Mouse (Mus musculus): ENCODE data around the gene Ephx3. TPM values are rescaled to one million over a fixed set of nuclear protein-coding genes. Genes with fewer than 3 reads are reported as not detected.

Ephx3 gene
- polyA plus RNA-seq, 1 experiment = not detected

- no peak for TF ChIP-seq GATA1 (IDR thresholded peaks at IDR 0.05; ENCODE audit: low read length)
Measured at GRCm38 (mm10) chr17:32158841-32159240, 30.5 kb downstream of the Ephx3 start.

GRCm38 (mm10) chr17:32146718-32147117 is 42.6 kb downstream of the Ephx3 start:
- no peak for TF ChIP-seq GATA1 (IDR thresholded peaks at IDR 0.05; ENCODE audit: low read length)

- no peak for TF ChIP-seq GATA1 (IDR thresholded peaks at IDR 0.05; ENCODE audit: low read length)
Measured at GRCm38 (mm10) chr17:32142907-32143854, 46.2 kb downstream of the Ephx3 start.

GRCm38 (mm10) chr17:32142234-32142633 is 47.1 kb downstream of the Ephx3 start:
- TF ChIP-seq GATA1 (IDR thresholded peaks at IDR 0.05; ENCODE audit: low read length) = no peak

Other genes with a start within 250 kb of the Ephx3 start
- gene Rrp1b, start 153.4 kb downstream of the Ephx3 start, polyA plus RNA-seq (2012) = 289 and 299 TPM in 2 replicates
- not detected in 2 replicates for gene Hsf2bp, start 153.2 kb downstream of the Ephx3 start, polyA plus RNA-seq (2012)
- 1.9 and 2.2 TPM in 2 replicates for gene Notch3, start 22.7 kb downstream of the Ephx3 start, polyA plus RNA-seq (2012)
- gene Brd4, start 95.2 kb upstream of the Ephx3 start, polyA plus RNA-seq (2012) = 171 and 189 TPM in 2 replicates
- gene Akap8, start 131.7 kb upstream of the Ephx3 start, polyA plus RNA-seq (2012) = 365 and 407 TPM in 2 replicates
- gene Akap8l, start 161.1 kb upstream of the Ephx3 start, polyA plus RNA-seq (2012) = 105 and 134 TPM in 2 replicates
- gene Wiz, start 199.9 kb upstream of the Ephx3 start, polyA plus RNA-seq (2012) = 91.2 and 92.4 TPM in 2 replicates
- gene Rasal3, start 214.0 kb upstream of the Ephx3 start, polyA plus RNA-seq (2012) = 13.0 and 13.2 TPM in 2 replicates
- gene Pglyrp2, start 234.6 kb upstream of the Ephx3 start, polyA plus RNA-seq (2012) = 1.8 and 2.3 TPM in 2 replicates

Measured in G1E-ER4 (cell line).